Mouse (Mus musculus) CH12.LX (cell line): Measurements from ENCODE around the gene Metap2. TPM values are rescaled to one million over a fixed set of nuclear protein-coding genes. Genes with fewer than 3 reads are reported as not detected.

ENCODE experiments used
- DNase-seq: peaks from one replicate; pipeline ENCODE4 v3.0.0-alpha.2; 2013; ENCODE audit errors: extremely low read depth
- H3K27ac ChIP-seq: 2 replicates; pipeline ENCODE4 v1.5.1; 2012; ENCODE audit warnings: low read depth, mild to moderate bottlenecking, control low read depth, moderate library complexity; ENCODE audit not compliant: insufficient read depth
- H3K27me3 ChIP-seq: replicated peaks from 2 replicates; pipeline ENCODE3; 2012; ENCODE audit warnings: inconsistent platforms
- H3K36me3 ChIP-seq, 2 experiments: replicated peaks in 1 of 2; 2 replicates each; pipeline versions ENCODE3 to v1.6.1; 2012; ENCODE audit warnings: inconsistent platforms in 1 of 2, low read length in 1 of 2, mild to moderate bottlenecking in 1 of 2, mixed read lengths in 1 of 2, moderate library complexity in 1 of 2; ENCODE audit not compliant: control insufficient read depth in 1 of 2, insufficient read depth in 1 of 2
- H3K4me1 ChIP-seq, 2 experiments: 2 replicates each; pipeline ENCODE4 v1.6.1; 2012; ENCODE audit warnings: inconsistent platforms in 1 of 2, moderate library complexity in 1 of 2; ENCODE audit not compliant: insufficient read depth in 2 of 2, control insufficient read depth in 1 of 2
- H3K4me2 ChIP-seq: 2 replicates; pipeline ENCODE4 v1.6.1; 2012; ENCODE audit warnings: low read depth, mild to moderate bottlenecking, control low read depth; ENCODE audit not compliant: poor library complexity, insufficient read depth, severe bottlenecking
- H3K4me3 ChIP-seq, 3 experiments: fragments of 150-350 bp in 1 of 3; sonication (generic) in 1 of 3; replicated peaks in 1 of 3; 2 replicates each; pipeline versions ENCODE3 to v1.5.1; 2011 to 2012; ENCODE audit warnings: low read depth in 2 of 3, low read length in 2 of 3, mild to moderate bottlenecking in 2 of 3, moderate library complexity in 2 of 3, control low read depth in 1 of 3, improper control_type of control experiment in 1 of 3, inconsistent platforms in 1 of 3, mixed read lengths in 1 of 3; ENCODE audit not compliant: poor library complexity in 1 of 3
- H3K79me2 ChIP-seq: replicated peaks from 2 replicates; pipeline ENCODE4 v1.6.1; 2012; ENCODE audit warnings: mild to moderate bottlenecking, moderate library complexity; ENCODE audit not compliant: control insufficient read depth, poor library complexity, insufficient read depth, severe bottlenecking; ENCODE audit errors: extremely low read depth
- H3K9ac ChIP-seq: 2 replicates; pipeline ENCODE4 v1.6.1; 2012; ENCODE audit warnings: low read depth, mild to moderate bottlenecking, control low read depth, moderate library complexity; ENCODE audit not compliant: insufficient read depth
- H3K9me3 ChIP-seq: replicated peaks from 2 replicates; pipeline ENCODE3; 2012; ENCODE audit warnings: low read length, inconsistent platforms, mixed read lengths
- CHD1 ChIP-seq: IDR thresholded peaks from 2 replicates; pipeline ENCODE4 v1.6.1; 2012; ENCODE audit warnings: low read depth, low read length, improper control_type of control experiment, inconsistent platforms
- CTCF ChIP-seq, 2 experiments: IDR thresholded peaks in 1 of 2; conservative IDR thresholded peaks in 1 of 2; 2 replicates each; pipeline ENCODE4 v1.5.1; 2011 to 2012; ENCODE audit warnings: low read depth in 2 of 2, low read length in 2 of 2, improper control_type of control experiment in 1 of 2, inconsistent platforms in 1 of 2, mild to moderate bottlenecking in 1 of 2, moderate library complexity in 1 of 2
- E2F4 ChIP-seq: IDR thresholded peaks from 2 replicates; pipeline ENCODE4 v1.6.1; 2011; ENCODE audit warnings: low read depth, low read length, improper control_type of control experiment; ENCODE audit not compliant: insufficient replicate concordance
- ELF1 ChIP-seq: IDR thresholded peaks from 2 replicates; pipeline ENCODE4 v1.6.1; 2014; ENCODE audit warnings: low read depth, mild to moderate bottlenecking, inconsistent platforms, low read length, improper control_type of control experiment
- ETS1 ChIP-seq: conservative IDR thresholded peaks from 2 replicates; pipeline ENCODE4 v1.6.1; 2012; ENCODE audit warnings: low read depth, mild to moderate bottlenecking, inconsistent platforms, low read length, improper control_type of control experiment, moderate library complexity
- GABPA ChIP-seq: IDR thresholded peaks from 2 replicates; pipeline ENCODE4 v1.6.1; 2012; ENCODE audit warnings: low read depth, low read length, improper control_type of control experiment, inconsistent platforms; ENCODE audit not compliant: insufficient replicate concordance
- IRF4 ChIP-seq: IDR thresholded peaks from 2 replicates; pipeline ENCODE4 v1.6.1; 2014; ENCODE audit warnings: low read depth, mild to moderate bottlenecking, inconsistent platforms, low read length, improper control_type of control experiment
- JUN ChIP-seq: IDR thresholded peaks from 2 replicates; pipeline ENCODE4 v1.6.1; 2011; ENCODE audit warnings: low read depth, mild to moderate bottlenecking, low read length, improper control_type of control experiment, moderate library complexity; ENCODE audit not compliant: insufficient read depth
- KAT2A ChIP-seq: IDR thresholded peaks from 2 replicates; pipeline ENCODE4 v1.6.1; 2012; ENCODE audit warnings: low read length, improper control_type of control experiment, inconsistent platforms; ENCODE audit not compliant: insufficient replicate concordance
- MAZ ChIP-seq: IDR thresholded peaks from 2 replicates; pipeline ENCODE4 v1.6.1; 2012; ENCODE audit warnings: low read depth, mild to moderate bottlenecking, inconsistent platforms, low read length, improper control_type of control experiment, moderate library complexity
- MYC ChIP-seq: IDR thresholded peaks from 2 replicates; pipeline ENCODE4 v1.6.1; 2011; ENCODE audit warnings: low read depth, mild to moderate bottlenecking, improper control_type of control experiment, low read length
- NELFE ChIP-seq: IDR thresholded peaks from 2 replicates; pipeline ENCODE4 v1.6.1; 2011; ENCODE audit warnings: low read depth, low read length, improper control_type of control experiment
- NRF1 ChIP-seq: IDR thresholded peaks from 2 replicates; pipeline ENCODE4 v1.6.1; 2014; ENCODE audit warnings: low read depth, mild to moderate bottlenecking, inconsistent platforms, low read length, improper control_type of control experiment, moderate library complexity
- POLR2A ChIP-seq: IDR thresholded peaks from 2 replicates; pipeline ENCODE4 v1.6.1; 2011; ENCODE audit warnings: low read depth, mild to moderate bottlenecking, improper control_type of control experiment, low read length
- POLR2AphosphoS2 ChIP-seq: IDR thresholded peaks from 2 replicates; pipeline ENCODE4 v1.6.1; 2011; ENCODE audit warnings: low read depth, low read length, improper control_type of control experiment
- RAD21 ChIP-seq: IDR thresholded peaks from 2 replicates; pipeline ENCODE4 v1.6.1; 2011; ENCODE audit warnings: low read depth, mild to moderate bottlenecking, low read length, improper control_type of control experiment, moderate library complexity
- SIN3A ChIP-seq: IDR thresholded peaks from 2 replicates; pipeline ENCODE4 v1.6.1; 2012; ENCODE audit warnings: low read length, improper control_type of control experiment, inconsistent platforms
- SMC3 ChIP-seq: IDR thresholded peaks from 2 replicates; pipeline ENCODE4 v1.6.1; 2011; ENCODE audit warnings: low read depth, low read length, improper control_type of control experiment
- TBP ChIP-seq: conservative IDR thresholded peaks from 2 replicates; pipeline ENCODE4 v1.6.1; 2011; ENCODE audit warnings: low read depth, low read length, improper control_type of control experiment
- TCF12 ChIP-seq: IDR thresholded peaks from 2 replicates; pipeline ENCODE4 v1.6.1; 2014; ENCODE audit warnings: low read depth, mild to moderate bottlenecking, inconsistent platforms, low read length, improper control_type of control experiment
- USF1 ChIP-seq: IDR thresholded peaks from 2 replicates; pipeline ENCODE4 v1.6.1; 2014; ENCODE audit warnings: low read depth, mild to moderate bottlenecking, inconsistent platforms, low read length, improper control_type of control experiment
- ZC3H11A ChIP-seq: IDR thresholded peaks from 2 replicates; pipeline ENCODE4 v1.6.1; 2012; ENCODE audit warnings: low read depth, mild to moderate bottlenecking, inconsistent platforms, low read length, improper control_type of control experiment
- ZMIZ1 ChIP-seq: IDR thresholded peaks from 2 replicates; pipeline ENCODE4 v1.6.1; 2012; ENCODE audit warnings: low read depth, mild to moderate bottlenecking, inconsistent platforms, low read length, improper control_type of control experiment
- dilution Hi-C: fragments of 300-500 bp; cut with MboI; formaldehyde crosslinking; loops from 2 replicates; pipeline ENCODE4 v1.14.3; 2020; ENCODE audit warnings: low sequenced_read_pairs; ENCODE audit not compliant: extremely low pct_unique_long_range_greater_than_20kb, extremely low pct_ligation_motif_present
- in situ Hi-C: fragments of 300-500 bp; cut with MboI; formaldehyde crosslinking; loops from 3 replicates; pipeline ENCODE4 v1.14.3; 2019; ENCODE audit warnings: low sequenced_read_pairs, low pct_ligation_motif_present, low pct_unique_long_range_greater_than_20kb, mixed read lengths
- polyA plus RNA-seq: library from polyadenylated mRNA; unstranded; fragments of >175 nt; gene quantifications from 2 replicates; pipeline ENCODE4 v1.2.1, GENCODE M21; 2012; ENCODE audit warnings: low read depth; ENCODE audit not compliant: insufficient read length
- total RNA-seq, 2 experiments: library from RNA; depleted of rRNA; stranded (reverse); fragments of 300-350 nt in 1 of 2; fragments of >200 nt in 1 of 2; gene quantifications; 2 replicates each; pipeline ENCODE4 v1.2.3; 2012 to 2014

Metap2 gene
- total and polyA plus RNA-seq, 3 experiments, result 183 to 710 (median 211) TPM

- peaks cover 0 to 4% of the 10 kb centered on the region in 2 experiments; a peak in 2 of 4 replicates for H3K4me1 ChIP-seq
- peak overlapping the region; percentile 44 for H3K9ac ChIP-seq
- dilution Hi-C loops, result no loop called here
- peak overlapping the region; percentile 85 for H3K4me2 ChIP-seq
- in situ Hi-C loops, result loop anchor here (5.0 to 25.0 kb wide), 2 partner anchors 221 to 751 kb away; no protein-coding TSS in a partner anchor
- H3K27ac ChIP-seq, result no peak overlapping the region
- DNase-seq, result no peak
- no peaks in the 10 kb centered on the region for H3K79me2 ChIP-seq
- no peaks in the 10 kb centered on the region for H3K36me3 ChIP-seq
- no peaks in the 10 kb centered on the region for H3K27me3 ChIP-seq
- TF ChIP-seq ETS1, result no peak
- no peak for TF ChIP-seq JUN
- TF ChIP-seq POLR2A, result no peak
- no peak for TF ChIP-seq TBP
- peak; percentile 38 for TF ChIP-seq ZC3H11A
- TF ChIP-seq SMC3, result peak; percentile 67
- TF ChIP-seq NRF1, result no peak
- no peak for TF ChIP-seq CHD1
- no peak for TF ChIP-seq E2F4
- TF ChIP-seq MYC, result no peak
- no peak for TF ChIP-seq ZMIZ1
- peak; percentile 35 for TF ChIP-seq IRF4
- no peak for TF ChIP-seq SIN3A
- peak; percentile 85 for TF ChIP-seq RAD21
- TF ChIP-seq KAT2A, result no peak
- TF ChIP-seq CTCF (conservative IDR thresholded peaks at IDR 0.05 in 1 of 2, IDR thresholded peaks at IDR 0.05 in 1 of 2; ENCODE audit: low read depth in 2 of 2, low read length in 2 of 2), result peak; percentile 64 to 90
- TF ChIP-seq, all 38 proteins: peak for 5
- Histone ChIP-seq H3K9me3 (peaks cover 3% of the 10 kb centered on the region), H3K4me3 (no peak overlapping the region)
These were observed 84.0 kb downstream of the Metap2 start for GRCm38 (mm10) chr10:93812774-93813415.

- Histone ChIP-seq H3K9me3 (peaks cover 3% of the 10 kb centered on the region), H3K4me2 (no peak overlapping the region), H3K4me3 (no peak overlapping the region), H3K27ac (no peak overlapping the region), H3K9ac (no peak overlapping the region), H3K79me2 (no peaks in the 10 kb centered on the region), H3K27me3 (no peaks in the 10 kb centered on the region), H3K36me3 (no peaks in the 10 kb centered on the region), H3K4me1 (peaks cover 0 to 4% of the 10 kb centered on the region in 2 experiments; a peak in 2 of 4 replicates)
- in situ Hi-C loops (loop anchor here (5.0 to 25.0 kb wide), 2 partner anchors 220 to 750 kb away; no protein-coding TSS in a partner anchor), dilution Hi-C loops (no loop called here)
- no peak for DNase-seq
- TF ChIP-seq KAT2A (no peak), ELF1 (no peak), POLR2AphosphoS2 (no peak), NELFE (no peak), NRF1 (no peak), GABPA (no peak), MAZ (no peak), TCF12 (no peak), SIN3A (no peak), USF1 (no peak)
These were observed 84.8 kb downstream of the Metap2 start for GRCm38 (mm10) chr10:93812098-93812497.
